Mouse (Mus musculus) liver, adult 2 months (tissue): Measurements from ENCODE around the gene Rcbtb2. TPM values are rescaled to one million over a fixed set of nuclear protein-coding genes. Genes with fewer than 3 reads are reported as not detected.
A peak's percentile ranks its signal among the peaks of the same experiment; 100 is the strongest.

Experiments
- DNase-seq: peaks from one replicate; pipeline ENCODE4 v3.0.0-alpha.2; 2011; ENCODE audit warnings: low read depth, low spot score; ENCODE audit errors: extremely low read depth
- H3K27ac ChIP-seq: fragments of 200-500 bp; replicated peaks from 2 replicates; pipeline ENCODE4 v1.5.1; 2012; ENCODE audit warnings: low read depth, mild to moderate bottlenecking, control low read depth, inconsistent platforms, low read length; ENCODE audit not compliant: insufficient read depth
- H3K27me3 ChIP-seq: fragments of 200-500 bp; 2 replicates; pipeline ENCODE4 v1.6.1; 2012; ENCODE audit warnings: mild to moderate bottlenecking, moderate library complexity, low read length, inconsistent platforms; ENCODE audit not compliant: control insufficient read depth, insufficient read depth
- H3K36me3 ChIP-seq: fragments of 200-500 bp; 2 replicates; pipeline ENCODE4 v1.6.1; 2012; ENCODE audit warnings: low read length, inconsistent platforms; ENCODE audit not compliant: control insufficient read depth, insufficient read depth
- H3K4me1 ChIP-seq: fragments of 200-500 bp; 2 replicates; pipeline ENCODE4 v1.6.1; 2011; ENCODE audit warnings: low read length; ENCODE audit not compliant: control insufficient read depth, insufficient read depth
- H3K4me3 ChIP-seq: fragments of 200-500 bp; 2 replicates; pipeline ENCODE4 v1.5.1; 2011; ENCODE audit warnings: low read depth, mild to moderate bottlenecking, control low read depth, low read length, moderate library complexity; ENCODE audit not compliant: insufficient read depth
- H3K79me2 ChIP-seq: fragments of 200-500 bp; 2 replicates; pipeline ENCODE4 v1.6.1; 2012; ENCODE audit warnings: inconsistent platforms, mild to moderate bottlenecking, low read length, moderate library complexity; ENCODE audit not compliant: control insufficient read depth, insufficient read depth
- H3K9ac ChIP-seq: fragments of 200-500 bp; 2 replicates; pipeline ENCODE4 v1.6.1; 2012; ENCODE audit warnings: low read depth, mild to moderate bottlenecking, control low read depth, inconsistent platforms, low read length
- CTCF ChIP-seq: fragments of 200-500 bp; IDR thresholded peaks from 2 replicates; pipeline ENCODE4 v1.5.1; 2011; ENCODE audit warnings: low read depth, low read length, control low read depth
- POLR2A ChIP-seq: fragments of 200-500 bp; IDR thresholded peaks from 2 replicates; pipeline ENCODE4 v1.6.1; 2011; ENCODE audit warnings: low read length, control low read depth; ENCODE audit not compliant: insufficient read depth; ENCODE audit errors: extremely low read depth
- WGBS: fragments of 180-500 bp; shearing (Covaris S2); methylation state at CpG from one replicate; pipeline ENCODE4 v1.1.7; 2018; 5-methylcytosine and 5-hydroxymethylcytosine counted together
- polyA plus RNA-seq: library from polyadenylated mRNA; depleted of rRNA; stranded (reverse); fragments of >200 nt; gene quantifications from 2 replicates; pipeline ENCODE4 v1.2.3, GENCODE M21; 2012
- total RNA-seq: library from RNA; depleted of rRNA; stranded (reverse); fragments of >200 nt; gene quantifications from 2 replicates; pipeline ENCODE4 v1.2.3, GENCODE M21; 2014

The Rcbtb2 gene
- total and polyA plus RNA-seq, 2 experiments = 26.0 to 32.6 TPM

- peak; percentile 77 for DNase-seq
- WGBS = 73% methylated on average over 11 of the region's 11 CpGs
- H3K9ac ChIP-seq = no peak overlapping the region
- H3K27me3 ChIP-seq = no peaks in the 10 kb centered on the region
- H3K4me3 ChIP-seq = no peak overlapping the region
- H3K36me3 ChIP-seq = peaks cover 3% of the 10 kb centered on the region; the same call in 1 of the 2 replicates
- TF ChIP-seq POLR2A (no peak), CTCF (no peak)
- no peaks in the 10 kb centered on the region for H3K79me2 ChIP-seq
- H3K27ac ChIP-seq = peak overlapping the region; percentile 53; the same call in 1 of the 2 replicates
- H3K4me1 ChIP-seq = peaks cover 53% of the 10 kb centered on the region
Measured at GRCm38 (mm10) chr14:73173662-73174061, 50.8 kb downstream of the Rcbtb2 start.

- Histone ChIP-seq H3K27ac (peak overlapping the region; percentile 26; the same call in 1 of the 2 replicates), H3K4me1 (peaks cover 57% of the 10 kb centered on the region), H3K9ac (no peak overlapping the region; the same call in 1 of the 2 replicates), H3K36me3 (peaks cover 2% of the 10 kb centered on the region; the same call in 1 of the 2 replicates), H3K4me3 (no peak overlapping the region), H3K79me2 (no peaks in the 10 kb centered on the region), H3K27me3 (no peaks in the 10 kb centered on the region)
- TF ChIP-seq POLR2A (no peak), CTCF (no peak)
- 89% methylated on average over 7 of the region's 7 CpGs for WGBS
- peak; percentile 31 for DNase-seq
Measured at GRCm38 (mm10) chr14:73174091-73174995, 51.5 kb downstream of the Rcbtb2 start.

DNA sequence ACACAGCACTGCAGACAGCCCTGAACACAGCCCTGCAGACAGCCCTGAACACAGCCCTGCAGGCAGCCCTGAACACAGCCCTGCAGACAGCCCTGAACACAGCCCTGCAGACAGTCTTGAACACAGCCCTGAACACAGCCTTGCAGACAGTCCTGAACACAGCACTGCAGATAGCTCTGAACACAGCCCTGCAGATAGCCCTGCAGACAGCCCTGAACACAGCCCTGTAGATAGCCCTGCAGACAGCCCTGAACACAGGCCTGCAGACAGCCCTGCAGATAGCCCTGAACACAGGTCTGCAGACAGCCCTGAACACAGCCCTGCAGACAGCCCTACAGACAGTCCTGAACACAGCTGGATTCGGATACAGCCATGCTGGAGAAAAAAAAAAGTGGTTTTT is 52.2 kb downstream of the Rcbtb2 start:
- 92% methylated on average over 1 of the region's 1 CpGs for WGBS
- no peak overlapping the region for H3K4me3 ChIP-seq
- no peak overlapping the region for H3K9ac ChIP-seq
- H3K27me3 ChIP-seq = no peaks in the 10 kb centered on the region
- no peaks in the 10 kb centered on the region for H3K79me2 ChIP-seq
- no peak for DNase-seq
- H3K4me1 ChIP-seq = peaks cover 57% of the 10 kb centered on the region
- H3K36me3 ChIP-seq = peaks cover 2% of the 10 kb centered on the region; the same call in 1 of the 2 replicates
- H3K27ac ChIP-seq = no peak overlapping the region
- TF ChIP-seq POLR2A = no peak
- TF ChIP-seq CTCF = no peak

- 73% methylated on average over 6 of the region's 6 CpGs for WGBS
- Histone ChIP-seq H3K36me3 (peaks cover 2% of the 10 kb centered on the region; the same call in 1 of the 2 replicates), H3K79me2 (no peaks in the 10 kb centered on the region), H3K4me1 (peaks cover 58% of the 10 kb centered on the region), H3K27ac (no peak overlapping the region), H3K9ac (no peak overlapping the region), H3K4me3 (no peak overlapping the region), H3K27me3 (no peaks in the 10 kb centered on the region)
- TF ChIP-seq POLR2A (no peak), CTCF (no peak)
- no peak for DNase-seq
Measured at GRCm38 (mm10) chr14:73175814-73176213, 53.0 kb downstream of the Rcbtb2 start.

DNA sequence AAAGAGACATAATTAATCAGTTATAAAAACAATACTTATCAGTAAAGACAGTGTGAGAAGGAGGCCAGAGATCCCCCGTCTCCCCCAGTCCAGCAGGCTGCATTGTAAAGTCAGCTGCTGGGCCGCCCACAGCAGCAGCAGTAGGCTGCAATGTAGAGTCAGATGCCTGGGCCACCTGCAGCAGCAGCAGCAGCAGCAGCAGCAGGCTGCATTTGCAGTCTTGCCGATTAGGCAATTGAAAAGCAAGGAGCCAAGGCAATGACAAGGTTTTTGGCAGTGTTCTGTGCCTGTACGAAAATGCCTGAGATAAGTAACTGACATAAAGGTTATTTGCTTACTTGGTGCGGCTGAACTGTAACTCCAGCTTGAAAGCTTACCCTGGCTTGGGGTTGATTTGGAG is 53.4 kb downstream of the Rcbtb2 start:
- no peak overlapping the region for H3K9ac ChIP-seq
- H3K4me1 ChIP-seq = peaks cover 55% of the 10 kb centered on the region
- no peak for TF ChIP-seq CTCF
- H3K79me2 ChIP-seq = no peaks in the 10 kb centered on the region
- no peak overlapping the region for H3K4me3 ChIP-seq
- peak; percentile 89 for DNase-seq
- WGBS = 35% methylated on average over 5 of the region's 5 CpGs
- H3K27me3 ChIP-seq = no peaks in the 10 kb centered on the region
- H3K36me3 ChIP-seq = peaks cover 2% of the 10 kb centered on the region; the same call in 1 of the 2 replicates
- peak overlapping the region; percentile 54 for H3K27ac ChIP-seq

DNA sequence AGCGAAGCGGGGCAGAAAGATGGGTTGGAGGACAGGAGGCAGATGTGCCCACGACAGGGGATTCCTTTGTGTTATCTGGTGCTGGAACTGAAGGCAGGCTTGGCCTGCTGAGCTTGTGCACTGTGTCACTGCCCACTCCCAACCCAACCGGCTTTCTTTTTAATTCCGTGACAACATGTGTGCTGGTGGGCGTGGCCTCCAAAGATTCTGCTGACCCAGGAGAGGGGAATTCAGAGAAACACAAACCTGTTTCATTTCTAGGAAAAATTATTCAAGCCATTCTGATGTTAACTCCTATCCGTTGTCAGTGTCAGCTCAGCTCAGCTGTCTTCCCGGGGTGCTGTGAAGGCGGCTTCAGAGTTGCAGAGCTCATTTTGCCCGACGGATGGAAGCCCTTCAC is 55.1 kb downstream of the Rcbtb2 start:
- 69% methylated on average over 11 of the region's 11 CpGs for WGBS
- H3K27me3 ChIP-seq = no peaks in the 10 kb centered on the region
- no peak overlapping the region for H3K4me3 ChIP-seq
- TF ChIP-seq POLR2A = no peak
- TF ChIP-seq CTCF = no peak
- peaks cover 46% of the 10 kb centered on the region for H3K4me1 ChIP-seq
- H3K27ac ChIP-seq = peak overlapping the region; percentile 70
- no peak overlapping the region; the same call in 1 of the 2 replicates for H3K9ac ChIP-seq
- DNase-seq = no peak
- peaks cover 9% of the 10 kb centered on the region for H3K36me3 ChIP-seq
- no peaks in the 10 kb centered on the region for H3K79me2 ChIP-seq
